Mouse (Mus musculus) v-Abl transformed pro-B cells (cell line): ENCODE measurements around the gene Arpc4.

ENCODE experiments used
- in situ Hi-C, 2 experiments: fragments of 400-800 bp; cut with MboI; formaldehyde crosslinking; loops; one replicate each; pipeline ENCODE4 v1.15.1; 2025; ENCODE audit not compliant: unreplicated experiment in 2 of 2

The Arpc4 gene

GRCm38 (mm10) chr6:113377496-113378385 is at the start of gene Arpc4, which contains the start of gene Tada3:
Arpc4 (plus strand) TSS chr6:113378115.
Tada3 (minus strand) TSS chr6:113377883.
- in situ Hi-C loops = loop anchor here (5.0 kb wide), 1 partner anchor 50 kb away; the partner anchor contains the start of gene Ogg1 (in 2 of the 2)

- in situ Hi-C loops = loop anchor here (5.0 to 25.0 kb wide), 2 partner anchors 48 to 617 kb away; partner anchors contain the start of genes Arpc4 (in 2 of the 2) and Tada3 (in 2 of the 2)
These were observed 48.5 kb upstream of the Arpc4 start for GRCm38 (mm10) chr6:113329396-113329795.

GRCm38 (mm10) chr6:113330547-113330946 is 47.4 kb upstream of the Arpc4 start:
- in situ Hi-C loops = loop anchor here in 1 of 2 experiments (25.0 kb wide), 1 partner anchor 618 kb away; no protein-coding TSS in a partner anchor

DNA sequence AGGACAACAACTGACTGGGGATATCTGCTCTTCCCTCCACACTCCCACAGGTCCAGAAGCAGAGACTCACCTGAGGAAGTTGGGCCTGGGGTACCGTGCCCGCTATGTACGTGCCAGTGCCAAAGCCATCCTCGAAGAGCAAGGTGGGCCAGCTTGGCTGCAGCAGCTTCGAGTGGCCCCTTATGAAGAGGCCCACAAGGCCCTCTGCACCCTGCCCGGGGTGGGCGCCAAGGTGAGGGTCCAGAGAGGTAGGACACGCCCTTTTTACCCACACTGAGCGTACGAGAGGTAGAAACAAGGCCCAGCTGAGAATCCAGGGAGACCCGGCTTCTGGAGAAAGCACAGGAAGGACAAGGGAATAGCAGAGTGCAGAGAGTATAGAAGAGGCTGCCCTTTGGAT is 46.2 kb upstream of the Arpc4 start:
- in situ Hi-C loops = loop anchor here in 1 of 2 experiments (25.0 kb wide), 1 partner anchor 619 kb away; no protein-coding TSS in a partner anchor

GRCm38 (mm10) chr6:113332734-113333133 is 45.2 kb upstream of the Arpc4 start:
- in situ Hi-C loops = loop anchor here in 1 of 2 experiments (25.0 kb wide), 1 partner anchor 620 kb away; no protein-coding TSS in a partner anchor

DNA sequence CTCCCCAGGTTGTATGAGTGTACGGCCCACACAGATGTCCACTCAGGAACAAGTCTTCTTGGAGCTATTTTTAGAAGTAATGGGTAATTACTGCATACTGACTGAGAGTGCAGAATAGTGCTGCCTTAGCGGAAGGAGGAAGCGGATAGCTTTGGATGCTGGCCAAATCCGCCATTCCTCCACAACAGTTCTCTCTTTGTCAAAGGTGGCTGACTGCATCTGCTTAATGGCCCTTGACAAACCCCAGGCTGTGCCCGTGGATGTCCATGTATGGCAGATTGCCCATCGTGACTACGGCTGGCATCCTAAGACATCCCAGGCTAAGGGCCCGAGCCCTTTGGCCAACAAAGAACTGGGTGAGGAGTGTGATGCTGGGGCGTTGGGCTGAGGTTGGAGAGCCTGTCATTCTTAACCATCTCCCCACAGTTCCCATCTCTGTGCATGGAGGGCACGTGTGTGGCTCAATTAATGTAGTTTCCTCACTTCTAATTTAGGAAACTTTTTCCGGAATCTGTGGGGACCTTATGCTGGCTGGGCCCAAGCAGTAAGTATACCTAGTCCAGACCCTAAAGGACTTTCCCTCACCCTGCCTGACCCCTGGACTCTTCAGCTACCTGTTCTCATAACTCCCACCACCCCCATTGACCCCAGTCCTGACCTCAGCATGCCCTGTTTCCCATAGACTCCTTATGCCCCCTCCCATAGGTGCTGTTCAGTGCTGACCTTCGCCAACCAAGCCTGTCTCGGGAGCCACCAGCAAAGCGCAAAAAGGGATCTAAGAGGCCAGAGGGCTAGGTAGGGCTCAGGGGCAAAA is 44.6 kb upstream of the Arpc4 start:
- in situ Hi-C loops = loop anchor here in 1 of 2 experiments (25.0 kb wide), 1 partner anchor 621 kb away; no protein-coding TSS in a partner anchor

DNA sequence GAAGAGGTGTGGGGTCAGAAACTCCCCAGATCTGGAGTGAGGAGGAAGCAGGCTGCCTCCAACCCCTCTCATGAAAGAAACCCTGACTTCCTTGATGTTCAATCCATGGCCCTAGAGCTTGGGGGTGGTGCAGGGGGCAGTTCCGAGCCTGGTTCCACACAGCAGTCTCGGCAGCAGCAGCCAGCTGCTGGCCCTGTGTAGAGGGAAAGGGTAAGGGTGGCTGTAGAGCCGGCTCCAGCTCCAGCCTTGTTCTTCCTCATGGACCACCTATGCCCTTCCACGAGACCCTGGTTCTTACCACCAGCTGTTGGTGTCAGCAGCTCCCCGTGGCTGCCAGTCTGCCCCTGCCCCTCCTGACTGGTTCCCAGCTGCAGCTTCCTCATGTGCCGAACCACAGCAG is 43.7 kb upstream of the Arpc4 start:
- in situ Hi-C loops = loop anchor here in 1 of 2 experiments (25.0 kb wide), 1 partner anchor 622 kb away; no protein-coding TSS in a partner anchor

DNA sequence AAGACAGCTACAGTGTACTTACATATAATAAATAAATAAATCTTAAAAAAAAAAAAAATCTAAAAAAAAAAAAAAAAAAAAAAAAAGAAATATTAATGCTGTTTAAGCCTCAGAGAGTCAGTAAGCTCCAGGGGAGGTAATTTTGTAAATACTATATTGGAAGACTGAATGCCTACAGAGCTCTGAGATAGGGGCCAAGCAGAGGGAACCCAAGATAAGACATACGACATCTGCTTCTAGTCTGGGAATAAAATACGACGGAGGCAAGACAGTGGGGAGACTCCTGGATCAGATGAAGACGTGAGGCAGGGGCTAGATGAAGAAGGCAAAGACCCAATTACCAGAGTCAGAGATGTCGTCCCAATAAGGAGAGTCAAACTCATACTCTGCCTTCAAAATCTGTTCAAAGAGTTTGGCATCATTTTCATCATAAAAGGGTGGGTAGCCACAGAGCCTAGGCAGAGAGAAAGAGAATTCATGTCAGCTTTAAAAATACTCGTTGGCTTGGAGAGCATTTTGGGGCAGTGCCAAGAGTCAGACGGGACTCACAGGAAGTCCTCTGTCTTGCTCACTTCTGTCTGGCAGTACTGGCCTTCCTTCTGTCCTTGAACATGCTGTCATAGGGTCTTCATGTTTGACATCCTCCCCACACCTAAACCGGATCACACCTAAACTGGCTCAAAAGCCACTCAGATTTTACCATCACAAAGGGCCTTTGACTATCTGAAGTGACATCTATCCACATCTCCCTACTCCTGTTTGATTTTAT is 40.9 kb upstream of the Arpc4 start:
- in situ Hi-C loops = loop anchor here in 1 of 2 experiments (25.0 kb wide), 1 partner anchor 625 kb away; no protein-coding TSS in a partner anchor

DNA sequence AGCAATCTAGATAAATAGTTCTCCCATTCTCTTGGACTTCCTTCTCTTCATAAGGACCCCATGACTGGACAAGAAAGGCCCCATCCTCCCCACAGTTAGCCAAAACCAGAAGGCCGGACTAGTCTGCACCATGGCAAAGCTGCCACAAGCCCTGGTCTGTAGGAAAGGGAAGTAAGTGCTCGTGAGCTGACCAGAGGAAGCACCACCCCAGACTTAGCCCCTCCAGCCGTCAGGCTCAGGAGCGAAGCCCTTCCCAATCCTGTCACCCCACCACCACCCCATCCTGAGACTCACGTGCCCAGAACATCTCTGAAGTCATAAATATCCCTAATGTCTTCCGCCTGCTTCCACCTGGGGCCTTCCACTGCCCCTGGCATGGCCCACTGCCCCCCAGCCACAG is 36.3 kb upstream of the Arpc4 start:
- in situ Hi-C loops = loop anchor here in 1 of 2 experiments (25.0 kb wide), 1 partner anchor 629 kb away; no protein-coding TSS in a partner anchor

DNA sequence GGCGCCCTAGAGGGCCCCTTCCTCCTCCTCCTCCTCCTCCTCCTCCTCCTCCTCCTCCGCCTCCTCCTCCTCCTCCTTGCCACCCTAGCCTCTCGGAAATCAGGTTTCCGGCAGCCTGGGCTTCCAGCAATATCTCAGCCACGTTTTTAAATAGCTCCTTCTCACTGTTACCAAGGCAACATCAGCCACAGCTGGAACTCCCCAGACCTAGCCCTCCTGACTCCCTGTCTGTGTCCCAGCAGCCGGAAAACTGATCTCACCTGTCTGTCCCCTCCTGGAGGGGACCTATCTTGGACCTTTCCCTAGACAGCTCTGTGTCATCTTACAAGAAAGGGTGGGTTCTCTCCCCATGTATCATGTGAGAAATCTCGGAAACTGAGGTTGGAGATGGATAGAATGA is 35.6 kb upstream of the Arpc4 start:
- in situ Hi-C loops = loop anchor here in 1 of 2 experiments (25.0 kb wide), 1 partner anchor 630 kb away; no protein-coding TSS in a partner anchor

- in situ Hi-C loops = loop anchor here in 1 of 2 experiments (25.0 kb wide), 1 partner anchor 631 kb away; no protein-coding TSS in a partner anchor
These were observed 34.5 kb upstream of the Arpc4 start, which contains the start of gene Camk1 for GRCm38 (mm10) chr6:113343177-113344092. Camk1 (minus strand) TSS chr6:113343984.

GRCm38 (mm10) chr6:113344321-113344720 is 33.6 kb upstream of the Arpc4 start:
- in situ Hi-C loops = loop anchor here in 1 of 2 experiments (25.0 kb wide), 1 partner anchor 632 kb away; no protein-coding TSS in a partner anchor

- in situ Hi-C loops = loop anchor here in 1 of 2 experiments (25.0 kb wide), 1 partner anchor 635 kb away; no protein-coding TSS in a partner anchor
These were observed 31.0 kb upstream of the Arpc4 start for GRCm38 (mm10) chr6:113346897-113347296.

GRCm38 (mm10) chr6:113350538-113350937 is 27.4 kb upstream of the Arpc4 start:
- in situ Hi-C loops = no loop called here

- in situ Hi-C loops = no loop called here
These were observed 26.8 kb upstream of the Arpc4 start for GRCm38 (mm10) chr6:113351161-113351560.

GRCm38 (mm10) chr6:113351653-113352052 is 26.3 kb upstream of the Arpc4 start:
- in situ Hi-C loops = no loop called here

DNA sequence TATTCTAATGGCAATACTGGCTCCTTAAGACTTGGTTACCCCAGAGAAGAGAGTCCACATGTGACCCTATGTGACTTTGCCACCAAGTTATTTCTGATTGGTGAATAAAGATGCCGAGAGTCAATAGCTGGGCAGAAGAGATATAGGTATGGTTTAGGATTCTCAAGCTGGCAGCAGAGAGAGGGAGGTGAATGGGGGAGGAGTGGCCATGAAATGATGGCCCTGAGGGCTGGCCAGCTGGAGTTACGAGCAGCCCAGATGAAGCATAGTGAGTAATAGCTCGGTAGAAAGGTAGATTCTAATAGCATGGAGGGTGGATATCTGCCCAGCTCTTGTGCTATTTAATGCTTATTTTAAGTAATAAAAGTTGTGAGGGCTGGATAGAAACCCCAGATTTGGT is 25.1 kb upstream of the Arpc4 start:
- in situ Hi-C loops = no loop called here

DNA sequence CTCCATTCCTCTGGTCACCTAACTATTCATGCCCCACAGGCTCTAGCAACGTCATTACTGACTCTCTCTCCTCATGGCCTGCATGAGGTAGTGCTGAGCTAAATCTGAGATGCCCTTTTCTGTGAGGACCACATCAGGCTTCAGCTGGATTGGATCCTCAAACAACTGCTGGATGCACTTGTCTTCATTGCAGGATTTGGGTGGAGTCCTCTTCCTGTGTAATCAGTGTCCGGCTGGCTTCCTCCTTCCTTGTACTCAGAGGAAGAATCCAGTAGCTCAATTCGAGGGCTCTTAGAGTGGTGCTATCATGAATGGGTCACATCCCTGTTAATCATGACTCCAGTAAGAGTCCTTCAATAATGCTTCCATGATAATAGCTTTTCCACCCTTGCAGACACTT is 24.2 kb upstream of the Arpc4 start:
- in situ Hi-C loops = no loop called here
